Mouse (Mus musculus): ENCODE data around the gene Tmem220. TPM values are rescaled to one million over a fixed set of nuclear protein-coding genes. Genes with fewer than 3 reads are reported as not detected.

The Tmem220 gene
- total and polyA plus RNA-seq, 3 experiments, result 0.30 to 1.6 (median 0.36) TPM

DNA sequence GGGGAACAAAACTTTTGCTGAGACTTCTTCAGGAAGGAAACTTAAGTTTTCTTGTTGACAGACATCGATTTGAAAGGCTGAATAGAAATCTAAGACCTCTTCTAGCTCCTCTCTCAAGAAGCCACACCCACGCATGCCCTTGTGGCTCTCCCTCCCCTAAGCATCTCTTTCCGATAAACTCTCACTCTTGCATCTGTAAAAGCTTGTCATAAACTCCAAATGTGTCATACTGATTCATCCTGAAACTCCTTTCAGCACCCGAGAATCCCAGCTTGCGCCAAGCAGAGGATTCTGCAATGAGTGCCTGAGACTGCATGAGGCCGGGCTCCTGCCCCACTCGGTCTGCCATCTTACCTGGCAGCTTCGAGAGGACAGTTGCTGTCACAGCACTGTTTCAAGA, 23.5 kb downstream of the Tmem220 start:
- Histone ChIP-seq H3K9me3 (replicated peaks; ENCODE audit: low read length) (no peaks in the 10 kb centered on the region), H3K9ac (ENCODE audit: insufficient read depth, low read depth) (peak overlapping the region; percentile 20), H3K4me1 (ENCODE audit: control insufficient read depth in 1 of 2, insufficient read depth in 2 of 2) (peaks cover 6 to 51% of the 10 kb centered on the region in 2 experiments; a peak in 3 of 4 replicates), H3K79me2 (replicated peaks; ENCODE audit: control insufficient read depth, extremely low read depth, insufficient read depth, poor library complexity, severe bottlenecking) (peaks cover 28% of the 10 kb centered on the region), H3K4me3 (replicated peaks in 1 of 3; ENCODE audit: low read depth in 2 of 3, low read length in 2 of 3, poor library complexity in 1 of 3) (peak overlapping the region in 2 of 3 experiments; percentile 6 to 30), H3K27me3 (replicated peaks) (no peaks in the 10 kb centered on the region), H3K27ac (ENCODE audit: insufficient read depth, low read depth) (peak overlapping the region; percentile 69), H3K4me2 (ENCODE audit: insufficient read depth, low read depth, poor library complexity, severe bottlenecking) (peak overlapping the region; percentile 89), H3K36me3 (replicated peaks in 1 of 2; ENCODE audit: control insufficient read depth in 1 of 2, insufficient read depth in 1 of 2, low read length in 1 of 2) (peaks cover 13 to 51% of the 10 kb centered on the region in 2 experiments)
- dilution Hi-C loops (cut with MboI; ENCODE audit: extremely low pct_ligation_motif_present, extremely low pct_unique_long_range_greater_than_20kb, low sequenced_read_pairs), result no loop called here
- in situ Hi-C loops (cut with MboI; ENCODE audit: low pct_ligation_motif_present, low pct_unique_long_range_greater_than_20kb, low sequenced_read_pairs), result no loop called here
- peak; percentile 63; the same call in 1 of the 2 replicates for TF ChIP-seq MXI1 (IDR thresholded peaks at IDR 0.05; ENCODE audit: low read depth, low read length)
- TF ChIP-seq KAT2A (IDR thresholded peaks at IDR 0.05; ENCODE audit: insufficient replicate concordance, low read length), result no peak
- TF ChIP-seq PAX5 (IDR thresholded peaks at IDR 0.05; ENCODE audit: low read length), result no peak
- no peak for TF ChIP-seq GABPA (IDR thresholded peaks at IDR 0.05; ENCODE audit: insufficient replicate concordance, low read depth, low read length)
- TF ChIP-seq UBTF (IDR thresholded peaks at IDR 0.05; ENCODE audit: low read depth, low read length), result no peak
- no peak for TF ChIP-seq ELF1 (IDR thresholded peaks at IDR 0.05; ENCODE audit: low read depth, low read length)
- TF ChIP-seq NELFE (IDR thresholded peaks at IDR 0.05; ENCODE audit: low read depth, low read length), result no peak
- no peak for TF ChIP-seq USF2 (conservative IDR thresholded peaks at IDR 0.05; ENCODE audit: low read depth, low read length)
- TF ChIP-seq E2F4 (IDR thresholded peaks at IDR 0.05; ENCODE audit: insufficient replicate concordance, low read depth, low read length), result no peak
- TF ChIP-seq CHD2 (IDR thresholded peaks at IDR 0.05; ENCODE audit: low read length), result no peak
- no peak for TF ChIP-seq ZKSCAN1 (IDR thresholded peaks at IDR 0.05; ENCODE audit: borderline replicate concordance, low read depth, low read length)
- peak; percentile 70 for TF ChIP-seq MAZ (IDR thresholded peaks at IDR 0.05; ENCODE audit: low read depth, low read length)
- TF ChIP-seq EP300 (IDR thresholded peaks at IDR 0.05; ENCODE audit: low read length), result peak; percentile 84
- peak; percentile 83 for TF ChIP-seq MEF2A (IDR thresholded peaks at IDR 0.05; ENCODE audit: borderline replicate concordance, low read depth, low read length)
- peak; percentile 59 for TF ChIP-seq TCF12 (IDR thresholded peaks at IDR 0.05; ENCODE audit: low read depth, low read length)
- 0 out of 2 replicates have a peak, but pooled peaks have one; percentile 49 for TF ChIP-seq MAFK (IDR thresholded peaks at IDR 0.05; ENCODE audit: insufficient replicate concordance, low read length)
- TF ChIP-seq POLR2AphosphoS2 (IDR thresholded peaks at IDR 0.05; ENCODE audit: low read depth, low read length), result no peak
- no peak for TF ChIP-seq ZC3H11A (IDR thresholded peaks at IDR 0.05; ENCODE audit: low read depth, low read length)
- no peak for TF ChIP-seq ZMIZ1 (IDR thresholded peaks at IDR 0.05; ENCODE audit: low read depth, low read length)
- no peak for TF ChIP-seq ZNF384 (IDR thresholded peaks at IDR 0.05; ENCODE audit: low read depth, low read length)
- TF ChIP-seq BHLHE40 (IDR thresholded peaks at IDR 0.05; ENCODE audit: low read depth, low read length), result peak; percentile 70
- no peak for TF ChIP-seq SMC3 (IDR thresholded peaks at IDR 0.05; ENCODE audit: low read depth, low read length)
- TF ChIP-seq TBP (conservative IDR thresholded peaks at IDR 0.05; ENCODE audit: low read depth, low read length), result no peak
- TF ChIP-seq MYC (IDR thresholded peaks at IDR 0.05; ENCODE audit: low read depth, low read length), result peak; percentile 87
- TF ChIP-seq CHD1 (IDR thresholded peaks at IDR 0.05; ENCODE audit: low read depth, low read length), result no peak
- TF ChIP-seq USF1 (IDR thresholded peaks at IDR 0.05; ENCODE audit: low read depth, low read length), result no peak
- 0 out of 2 replicates have a peak, but pooled peaks have one; percentile 16 for TF ChIP-seq HCFC1 (IDR thresholded peaks at IDR 0.05; ENCODE audit: low read depth, low read length)
- peak; percentile 75 for TF ChIP-seq MAX (IDR thresholded peaks at IDR 0.05; ENCODE audit: low read length)
- peak; percentile 87 for TF ChIP-seq JUND (conservative IDR thresholded peaks at IDR 0.05; ENCODE audit: low read depth, low read length)
- TF ChIP-seq CTCF (conservative IDR thresholded peaks at IDR 0.05 in 1 of 2, IDR thresholded peaks at IDR 0.05 in 1 of 2; ENCODE audit: low read depth in 2 of 2, low read length in 2 of 2), result no peak
- peak; percentile 52 for TF ChIP-seq ETS1 (conservative IDR thresholded peaks at IDR 0.05; ENCODE audit: low read depth, low read length)
- peak; percentile 69 for TF ChIP-seq JUN (IDR thresholded peaks at IDR 0.05; ENCODE audit: insufficient read depth, low read depth, low read length)
- 0 out of 2 replicates have a peak, but pooled peaks have one; percentile 33 for TF ChIP-seq SIN3A (IDR thresholded peaks at IDR 0.05; ENCODE audit: low read length)
- no peak for TF ChIP-seq RCOR1 (conservative IDR thresholded peaks at IDR 0.05; ENCODE audit: low read depth, low read length)
- no peak; the same call in 1 of the 2 replicates for TF ChIP-seq RAD21 (IDR thresholded peaks at IDR 0.05; ENCODE audit: low read depth, low read length)
- TF ChIP-seq POLR2A (IDR thresholded peaks at IDR 0.05; ENCODE audit: low read depth, low read length), result peak; percentile 41; the same call in 1 of the 2 replicates
- peak; percentile 73 for TF ChIP-seq NRF1 (IDR thresholded peaks at IDR 0.05; ENCODE audit: low read depth, low read length)
- TF ChIP-seq IRF4 (IDR thresholded peaks at IDR 0.05; ENCODE audit: low read depth, low read length), result peak; percentile 94
- DNase-seq (ENCODE audit: extremely low read depth), result peak; percentile 75

Measured in CH12.LX (cell line).